Mouse (Mus musculus) heart, embryonic 12.5 days (tissue): Measurements from ENCODE around the gene Zfp30. TPM values are rescaled to one million over a fixed set of nuclear protein-coding genes. Genes with fewer than 3 reads are reported as not detected.

Source experiments
- ATAC-seq: fragments of 200-750 bp; cut with Nextera tagmentation; 2 replicates; pipeline ENCODE4 v1.8.0; 2017; ENCODE audit warnings: moderate TSS enrichment, moderate library complexity; ENCODE audit not compliant: insufficient number of reproducible peaks, low FRiP score
- H3K27ac ChIP-seq: fragments of 300-500 bp; sonication (generic); 2 replicates; pipeline ENCODE4 v1.5.1; 2016; ENCODE audit warnings: mild to moderate bottlenecking, moderate library complexity; ENCODE audit not compliant: poor library complexity, severe bottlenecking
- H3K27me3 ChIP-seq: fragments of 300-500 bp; sonication (generic); replicated peaks from 2 replicates; pipeline ENCODE4 v1.6.1; 2016; ENCODE audit warnings: mild to moderate bottlenecking, moderate library complexity
- H3K36me3 ChIP-seq: fragments of 300-500 bp; sonication (generic); 2 replicates; pipeline ENCODE4 v1.6.1; 2016; ENCODE audit warnings: mild to moderate bottlenecking, moderate library complexity
- H3K4me1 ChIP-seq: fragments of 300-500 bp; sonication (generic); replicated peaks from 2 replicates; pipeline ENCODE4 v1.6.1; 2016; ENCODE audit warnings: mild to moderate bottlenecking
- H3K4me2 ChIP-seq: fragments of 300-500 bp; sonication (generic); 2 replicates; pipeline ENCODE4 v1.6.1; 2016; ENCODE audit warnings: mild to moderate bottlenecking, moderate library complexity
- H3K4me3 ChIP-seq: fragments of 300-500 bp; sonication (generic); 2 replicates; pipeline ENCODE4 v1.5.1; 2016; ENCODE audit warnings: mild to moderate bottlenecking
- H3K9ac ChIP-seq: fragments of 300-500 bp; sonication (generic); 2 replicates; pipeline ENCODE4 v1.6.1; 2016; ENCODE audit warnings: mild to moderate bottlenecking, moderate library complexity
- H3K9me3 ChIP-seq: fragments of 300-500 bp; sonication (generic); replicated peaks from 2 replicates; pipeline ENCODE4 v1.6.1; 2016; ENCODE audit warnings: mild to moderate bottlenecking, moderate library complexity
- WGBS: fragments of 180-500 bp; shearing (Covaris S2); methylation state at CpG from one replicate; pipeline ENCODE4 v1.1.7; 2016; 5-methylcytosine and 5-hydroxymethylcytosine counted together
- polyA plus RNA-seq: library from polyadenylated mRNA; unstranded; fragments of >200 nt; fragmentation: Nextera tagmentation; extraction: Ambion mirVana; gene quantifications from 2 replicates; pipeline ENCODE4 v1.2.1, GENCODE M21; 2016

The Zfp30 gene
- polyA plus RNA-seq = 4.4 and 4.5 TPM in 2 replicates

GRCm38 (mm10) chr7:29783871-29784551 lies at the start of gene Zfp30:
Gene Zfp30, plus strand, starts transcription at chr7:29783998.
- Histone ChIP-seq H3K4me1 (peaks cover 7% of the 10 kb centered on the region), H3K27ac (peak within 1 kb of the TSS; percentile 88), H3K4me2 (peak within 1 kb of the TSS; percentile 80), H3K9me3 (no peaks in the 10 kb centered on the region), H3K9ac (peak within 1 kb of the TSS; percentile 87), H3K27me3 (no peaks in the 10 kb centered on the region), H3K36me3 (peaks cover 38% of the 10 kb centered on the region), H3K4me3 (peak within 1 kb of the TSS; percentile 91)
- ATAC-seq = peak; percentile 95
- WGBS = under 1% methylated on average over 45 of the region's 45 CpGs

- Histone ChIP-seq H3K4me2 (no peak overlapping the region), H3K27me3 (no peaks in the 10 kb centered on the region), H3K36me3 (no peaks in the 10 kb centered on the region), H3K4me3 (no peak overlapping the region), H3K27ac (no peak overlapping the region), H3K9ac (no peak overlapping the region), H3K9me3 (peaks cover 14% of the 10 kb centered on the region), H3K4me1 (no peaks in the 10 kb centered on the region)
- 77% methylated on average over 3 of the region's 3 CpGs for WGBS
- ATAC-seq = no peak
Observed at GRCm38 (mm10) chr7:29742258-29742657, 41.5 kb upstream of the Zfp30 start.

- Histone ChIP-seq H3K27ac (no peak overlapping the region), H3K4me2 (no peak overlapping the region), H3K4me1 (no peaks in the 10 kb centered on the region), H3K36me3 (peaks cover 4% of the 10 kb centered on the region; the same call in 1 of the 2 replicates), H3K9ac (no peak overlapping the region), H3K9me3 (peaks cover 15% of the 10 kb centered on the region; the same call in 1 of the 2 replicates), H3K4me3 (no peak overlapping the region), H3K27me3 (no peaks in the 10 kb centered on the region; the same call in 1 of the 2 replicates)
- ATAC-seq = no peak
- 78% methylated on average over 5 of the region's 5 CpGs for WGBS
Observed at GRCm38 (mm10) chr7:29760476-29760875, 23.3 kb upstream of the Zfp30 start.

- Histone ChIP-seq H3K27ac (no peak overlapping the region), H3K4me3 (no peak overlapping the region), H3K4me1 (peaks cover 9% of the 10 kb centered on the region), H3K9me3 (no peaks in the 10 kb centered on the region), H3K27me3 (no peaks in the 10 kb centered on the region), H3K9ac (no peak overlapping the region), H3K4me2 (no peak overlapping the region), H3K36me3 (peaks cover 4% of the 10 kb centered on the region; the same call in 1 of the 2 replicates)
- 71% methylated on average over 7 of the region's 7 CpGs for WGBS
- no peak for ATAC-seq
Observed at GRCm38 (mm10) chr7:29764702-29765101, 19.1 kb upstream of the Zfp30 start.

- under 1% methylated on average over 14 of the region's 15 CpGs for WGBS
- Histone ChIP-seq H3K36me3 (peaks cover 9% of the 10 kb centered on the region), H3K4me1 (peaks cover 14% of the 10 kb centered on the region), H3K4me3 (peak overlapping the region; percentile 63), H3K9me3 (no peaks in the 10 kb centered on the region), H3K9ac (peak overlapping the region; percentile 59), H3K27me3 (no peaks in the 10 kb centered on the region), H3K4me2 (peak overlapping the region; percentile 88), H3K27ac (peak overlapping the region; percentile 72)
- peak; percentile 62 for ATAC-seq
Observed at GRCm38 (mm10) chr7:29767058-29767686, 16.6 kb upstream of the Zfp30 start.

GRCm38 (mm10) chr7:29768090-29768900 lies 15.5 kb upstream of the Zfp30 start, which contains the start of gene Zfp84:
Gene Zfp84, plus strand, starts transcription at chr7:29768552.
- H3K4me3 ChIP-seq = peak within 1 kb of the TSS; percentile 63
- peak; percentile 95 for ATAC-seq
- H3K36me3 ChIP-seq = peaks cover 17% of the 10 kb centered on the region
- H3K4me2 ChIP-seq = peak within 1 kb of the TSS; percentile 88
- WGBS = under 1% methylated on average over 32 of the region's 32 CpGs
- H3K27ac ChIP-seq = peak within 1 kb of the TSS; percentile 72
- H3K27me3 ChIP-seq = no peaks in the 10 kb centered on the region
- peaks cover 14% of the 10 kb centered on the region for H3K4me1 ChIP-seq
- H3K9me3 ChIP-seq = no peaks in the 10 kb centered on the region
- peak within 1 kb of the TSS; percentile 75 for H3K9ac ChIP-seq

- peak overlapping the region; percentile 75 for H3K9ac ChIP-seq
- WGBS = 7% methylated on average over 10 of the region's 10 CpGs
- H3K36me3 ChIP-seq = peaks cover 24% of the 10 kb centered on the region
- H3K27me3 ChIP-seq = no peaks in the 10 kb centered on the region
- no peak for ATAC-seq
- peaks cover 14% of the 10 kb centered on the region for H3K4me1 ChIP-seq
- H3K4me2 ChIP-seq = peak overlapping the region; percentile 88
- peak overlapping the region; percentile 68 for H3K27ac ChIP-seq
- peak overlapping the region; percentile 63 for H3K4me3 ChIP-seq
- no peaks in the 10 kb centered on the region for H3K9me3 ChIP-seq
Observed at GRCm38 (mm10) chr7:29768980-29769379, 14.8 kb upstream of the Zfp30 start.

- no peak for ATAC-seq
- Histone ChIP-seq H3K9me3 (peaks cover 10% of the 10 kb centered on the region; the same call in 1 of the 2 replicates), H3K9ac (no peak overlapping the region), H3K27ac (no peak overlapping the region), H3K4me1 (peaks cover 11% of the 10 kb centered on the region), H3K36me3 (peaks cover 68% of the 10 kb centered on the region), H3K4me3 (no peak overlapping the region), H3K4me2 (no peak overlapping the region), H3K27me3 (no peaks in the 10 kb centered on the region)
- WGBS = 88% methylated on average over 7 of the region's 7 CpGs
Observed at GRCm38 (mm10) chr7:29773503-29773902, 10.3 kb upstream of the Zfp30 start.

GRCm38 (mm10) chr7:29774371-29774770 lies 9.4 kb upstream of the Zfp30 start:
- Histone ChIP-seq H3K36me3 (peaks cover 74% of the 10 kb centered on the region), H3K4me1 (peaks cover 8% of the 10 kb centered on the region), H3K27ac (no peak overlapping the region), H3K4me2 (no peak overlapping the region), H3K27me3 (no peaks in the 10 kb centered on the region), H3K9me3 (peaks cover 10% of the 10 kb centered on the region; the same call in 1 of the 2 replicates), H3K9ac (no peak overlapping the region), H3K4me3 (no peak overlapping the region)
- no peak for ATAC-seq
- WGBS = 95% methylated on average over 3 of the region's 3 CpGs

GRCm38 (mm10) chr7:29776568-29776967 lies 7.2 kb upstream of the Zfp30 start:
- Histone ChIP-seq H3K4me2 (no peak overlapping the region), H3K36me3 (peaks cover 79% of the 10 kb centered on the region), H3K4me3 (no peak overlapping the region), H3K27me3 (no peaks in the 10 kb centered on the region), H3K9ac (no peak overlapping the region), H3K4me1 (no peaks in the 10 kb centered on the region; the same call in 1 of the 2 replicates), H3K27ac (no peak overlapping the region), H3K9me3 (peaks cover 10% of the 10 kb centered on the region; the same call in 1 of the 2 replicates)
- no peak for ATAC-seq
- whole genome bisulfite sequencing = 94% methylated on average over 19 of the region's 19 CpGs

- 92% methylated on average over 10 of the region's 10 CpGs for WGBS
- H3K27ac ChIP-seq = no peak overlapping the region
- H3K36me3 ChIP-seq = peaks cover 76% of the 10 kb centered on the region
- peaks cover 10% of the 10 kb centered on the region; the same call in 1 of the 2 replicates for H3K9me3 ChIP-seq
- no peaks in the 10 kb centered on the region; the same call in 1 of the 2 replicates for H3K4me1 ChIP-seq
- H3K9ac ChIP-seq = no peak overlapping the region
- no peak for ATAC-seq
- H3K4me3 ChIP-seq = no peak overlapping the region
- no peaks in the 10 kb centered on the region for H3K27me3 ChIP-seq
- H3K4me2 ChIP-seq = no peak overlapping the region
Observed at GRCm38 (mm10) chr7:29777372-29777771, 6.4 kb upstream of the Zfp30 start.
